Mouse (Mus musculus): ENCODE results near the gene Kcnq2. TPM values are rescaled to one million over a fixed set of nuclear protein-coding genes. Genes with fewer than 3 reads are reported as not detected.

Gene Kcnq2
- total RNA-seq, 1 experiment = 4.6 TPM

GRCm38 (mm10) chr2:181052171-181052570, 82.9 kb downstream of the Kcnq2 start:
- H3K9me3 ChIP-seq (ENCODE audit: control insufficient read depth, insufficient read depth, low read depth, low read length) = no peaks in the 10 kb centered on the region
- no peak overlapping the region for H3K9ac ChIP-seq (ENCODE audit: insufficient read depth, low read depth, low read length, poor library complexity, severe bottlenecking)
- in situ Hi-C loops (cut with MboI; ENCODE audit: low sequenced_read_pairs in 2 of 2, unreplicated experiment in 2 of 2) = loop anchor here in 1 of 2 experiments (25.0 kb wide), 1 partner anchor 240 kb away; no protein-coding TSS in a partner anchor
- no peak overlapping the region for H3K4me3 ChIP-seq (ENCODE audit: insufficient read depth in 1 of 2, low read depth in 1 of 2, low read length in 2 of 2, poor library complexity in 1 of 2, severe bottlenecking in 1 of 2)
- no peaks in the 10 kb centered on the region for H3K36me3 ChIP-seq (ENCODE audit: control insufficient read depth, insufficient read depth, low read length, poor library complexity, severe bottlenecking)
- no peak for TF ChIP-seq HCFC1 (IDR thresholded peaks at IDR 0.05; ENCODE audit: borderline replicate concordance, insufficient read depth, low read length)
- TF ChIP-seq CHD2 (IDR thresholded peaks at IDR 0.05; ENCODE audit: low read depth, low read length) = no peak
- TF ChIP-seq ZNF384 (IDR thresholded peaks at IDR 0.05; ENCODE audit: low read depth, low read length) = no peak
- peaks cover 0 to 2% of the 10 kb centered on the region in 2 experiments; a peak in 2 of 4 replicates for H3K4me1 ChIP-seq (ENCODE audit: control insufficient read depth in 2 of 2, insufficient read depth in 2 of 2, low read length in 2 of 2, poor library complexity in 1 of 2)
- no peak overlapping the region for H3K27ac ChIP-seq (ENCODE audit: insufficient read depth, low read depth, low read length, poor library complexity, severe bottlenecking)
- DNase-seq (ENCODE audit: low read depth, low spot score) = no peak

GRCm38 (mm10) chr2:181048986-181049385, 86.1 kb downstream of the Kcnq2 start:
- no peaks in the 10 kb centered on the region for H3K9me3 ChIP-seq (ENCODE audit: control insufficient read depth, insufficient read depth, low read depth, low read length)
- no peaks in the 10 kb centered on the region for H3K36me3 ChIP-seq (ENCODE audit: control insufficient read depth, insufficient read depth, low read length, poor library complexity, severe bottlenecking)
- 0 out of 4 replicates have a peak, but pooled peaks cover under 1 to 1% of the 10 kb centered on the region in 2 experiments for H3K4me1 ChIP-seq (ENCODE audit: control insufficient read depth in 2 of 2, insufficient read depth in 2 of 2, low read length in 2 of 2, poor library complexity in 1 of 2)
- no peak for TF ChIP-seq ZC3H11A (IDR thresholded peaks at IDR 0.05; ENCODE audit: borderline replicate concordance, low read depth, low read length)
- TF ChIP-seq ZNF384 (IDR thresholded peaks at IDR 0.05; ENCODE audit: low read depth, low read length) = no peak
- TF ChIP-seq MAFK (IDR thresholded peaks at IDR 0.05; ENCODE audit: insufficient read depth, low read depth, low read length) = no peak
- no peak for TF ChIP-seq CHD2 (IDR thresholded peaks at IDR 0.05; ENCODE audit: low read depth, low read length)
- TF ChIP-seq HCFC1 (IDR thresholded peaks at IDR 0.05; ENCODE audit: borderline replicate concordance, insufficient read depth, low read length) = no peak
- no peak overlapping the region for H3K27ac ChIP-seq (ENCODE audit: insufficient read depth, low read depth, low read length, poor library complexity, severe bottlenecking)
- no peak overlapping the region for H3K9ac ChIP-seq (ENCODE audit: insufficient read depth, low read depth, low read length, poor library complexity, severe bottlenecking)
- DNase-seq (ENCODE audit: low read depth, low spot score) = no peak
- no peak overlapping the region for H3K4me3 ChIP-seq (ENCODE audit: insufficient read depth in 1 of 2, low read depth in 1 of 2, low read length in 2 of 2, poor library complexity in 1 of 2, severe bottlenecking in 1 of 2)
- in situ Hi-C loops (cut with MboI; ENCODE audit: low sequenced_read_pairs in 2 of 2, unreplicated experiment in 2 of 2) = no loop called here

GRCm38 (mm10) chr2:181048252-181048945, 86.7 kb downstream of the Kcnq2 start:
- TF ChIP-seq MAFK (IDR thresholded peaks at IDR 0.05; ENCODE audit: insufficient read depth, low read depth, low read length) (no peak), CHD2 (IDR thresholded peaks at IDR 0.05; ENCODE audit: low read depth, low read length) (no peak), ZC3H11A (IDR thresholded peaks at IDR 0.05; ENCODE audit: borderline replicate concordance, low read depth, low read length) (no peak), HCFC1 (IDR thresholded peaks at IDR 0.05; ENCODE audit: borderline replicate concordance, insufficient read depth, low read length) (no peak), ZNF384 (IDR thresholded peaks at IDR 0.05; ENCODE audit: low read depth, low read length) (no peak)
- Histone ChIP-seq H3K27ac (ENCODE audit: insufficient read depth, low read depth, low read length, poor library complexity, severe bottlenecking) (no peak overlapping the region), H3K9ac (ENCODE audit: insufficient read depth, low read depth, low read length, poor library complexity, severe bottlenecking) (no peak overlapping the region), H3K36me3 (ENCODE audit: control insufficient read depth, insufficient read depth, low read length, poor library complexity, severe bottlenecking) (no peaks in the 10 kb centered on the region), H3K4me3 (ENCODE audit: insufficient read depth in 1 of 2, low read depth in 1 of 2, low read length in 2 of 2, poor library complexity in 1 of 2, severe bottlenecking in 1 of 2) (no peak overlapping the region), H3K4me1 (ENCODE audit: control insufficient read depth in 2 of 2, insufficient read depth in 2 of 2, low read length in 2 of 2, poor library complexity in 1 of 2) (peaks cover 2 to 5% of the 10 kb centered on the region in 2 experiments; a peak in 1 of 4 replicates), H3K9me3 (ENCODE audit: control insufficient read depth, insufficient read depth, low read depth, low read length) (no peaks in the 10 kb centered on the region)
- no peak for DNase-seq (ENCODE audit: low read depth, low spot score)
- in situ Hi-C loops (cut with MboI; ENCODE audit: low sequenced_read_pairs in 2 of 2, unreplicated experiment in 2 of 2) = no loop called here

DNA sequence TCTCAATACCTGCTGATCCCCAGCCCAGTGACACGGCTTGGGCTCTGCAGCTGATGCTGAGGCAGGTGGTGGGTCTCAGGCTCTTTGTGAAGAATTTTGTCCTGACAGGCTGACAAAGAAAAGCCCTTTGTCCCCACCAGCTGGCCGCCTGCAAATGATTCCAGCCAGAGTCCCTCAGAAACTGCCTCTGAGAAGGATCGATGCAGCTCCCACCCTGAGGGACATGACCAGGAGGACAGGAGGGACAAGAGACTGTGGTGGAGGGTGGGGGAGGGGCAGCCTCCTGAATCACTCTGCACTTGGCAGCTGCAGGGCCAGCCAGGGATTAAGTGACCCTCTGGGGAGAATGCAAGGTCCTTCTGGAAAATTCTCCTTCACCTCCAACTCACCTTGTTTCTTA, 91.1 kb downstream of the Kcnq2 start:
- Histone ChIP-seq H3K4me3 (ENCODE audit: insufficient read depth in 1 of 2, low read depth in 1 of 2, low read length in 2 of 2, poor library complexity in 1 of 2, severe bottlenecking in 1 of 2) (no peak overlapping the region), H3K36me3 (ENCODE audit: control insufficient read depth, insufficient read depth, low read length, poor library complexity, severe bottlenecking) (no peaks in the 10 kb centered on the region), H3K9me3 (ENCODE audit: control insufficient read depth, insufficient read depth, low read depth, low read length) (no peaks in the 10 kb centered on the region), H3K9ac (ENCODE audit: insufficient read depth, low read depth, low read length, poor library complexity, severe bottlenecking) (no peak overlapping the region), H3K4me1 (ENCODE audit: control insufficient read depth in 2 of 2, insufficient read depth in 2 of 2, low read length in 2 of 2, poor library complexity in 1 of 2) (peaks cover 4 to 23% of the 10 kb centered on the region in 2 experiments; a peak in 3 of 4 replicates), H3K27ac (ENCODE audit: insufficient read depth, low read depth, low read length, poor library complexity, severe bottlenecking) (no peak overlapping the region)
- in situ Hi-C loops (cut with MboI; ENCODE audit: low sequenced_read_pairs in 2 of 2, unreplicated experiment in 2 of 2) = no loop called here
- DNase-seq (ENCODE audit: low read depth, low spot score) = no peak
- TF ChIP-seq ZC3H11A (IDR thresholded peaks at IDR 0.05; ENCODE audit: borderline replicate concordance, low read depth, low read length) = no peak
- TF ChIP-seq ZNF384 (IDR thresholded peaks at IDR 0.05; ENCODE audit: low read depth, low read length) = no peak
- TF ChIP-seq CHD2 (IDR thresholded peaks at IDR 0.05; ENCODE audit: low read depth, low read length) = no peak
- TF ChIP-seq HCFC1 (IDR thresholded peaks at IDR 0.05; ENCODE audit: borderline replicate concordance, insufficient read depth, low read length) = no peak

All from ES-E14 (cell line).